ENCODE assay signal across 20 mouse cellular contexts in the genomic region with DNA sequence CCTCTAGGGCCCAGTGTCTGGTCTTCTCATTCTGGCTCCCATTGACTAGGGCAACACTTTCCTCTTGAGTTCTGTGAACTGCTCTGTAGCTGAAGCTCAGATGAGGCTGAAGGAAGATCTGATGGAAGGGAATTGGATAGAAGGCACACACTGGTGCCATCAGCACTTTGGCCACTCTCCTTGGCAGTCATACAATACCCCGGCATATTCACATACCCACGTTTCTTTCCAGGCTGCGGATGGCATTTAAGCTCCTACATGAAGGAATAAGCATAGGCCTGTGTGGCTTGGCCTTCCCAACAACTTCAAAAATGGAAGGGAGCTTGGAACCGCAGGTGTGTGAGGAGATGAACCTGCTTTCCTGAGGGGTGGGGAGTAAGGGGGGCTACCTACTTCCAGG.
"Had no signal": no experiment of that assay in that cellular context is flagged by ENCODE, and none has a peak within 500 bp of the region (broad histone marks: within the 10 kb centered on the region; RNA-seq: fewer than 3 reads in every experiment).

No protein-coding gene starts in this region.

- H3K4me3 ChIP-seq: kidney, embryonic 15.5 days; left cerebral cortex, adult 2 months; limb, embryonic 12.5 days; limb, embryonic 15.5 days; midbrain, embryonic 13.5 days; neural tube, embryonic 12.5 days had no signal

- H3K27ac ChIP-seq: kidney, embryonic 15.5 days; left cerebral cortex, adult 2 months; liver, embryonic 14.5 days; macrophage; midbrain, embryonic 13.5 days; neural tube, embryonic 12.5 days had no signal

- H3K27me3 ChIP-seq: kidney, embryonic 15.5 days; limb, embryonic 12.5 days; limb, embryonic 15.5 days; midbrain, embryonic 13.5 days; neural tube, embryonic 12.5 days had no signal

- DNase-seq: kidney, adult 8-10 months; kidney, postnatal 10 days; kidney, postnatal 36 days; layer of hippocampus, postnatal 36 days; liver, postnatal 0 days; lung, embryonic 14.5 days; retina, postnatal 1 day; right cerebral cortex, postnatal 25 days; thymus, adult 18-20 months; thymus, postnatal 36 days had no signal

- H3K9ac ChIP-seq: kidney, embryonic 15.5 days; limb, embryonic 12.5 days; limb, embryonic 15.5 days; liver, embryonic 14.5 days; liver, postnatal 0 days; lung, embryonic 14.5 days; midbrain, embryonic 13.5 days; neural tube, embryonic 12.5 days had no signal

- H3K36me3 ChIP-seq: kidney, embryonic 15.5 days; limb, embryonic 12.5 days; limb, embryonic 15.5 days; midbrain, embryonic 13.5 days; neural tube, embryonic 12.5 days had no signal

- H3K9me3 ChIP-seq: kidney, embryonic 15.5 days; limb, embryonic 12.5 days; limb, embryonic 15.5 days; midbrain, embryonic 13.5 days; neural tube, embryonic 12.5 days had no signal

- H3K4me2 ChIP-seq: kidney, embryonic 15.5 days; limb, embryonic 12.5 days; liver, embryonic 11.5 days; lung, embryonic 14.5 days; midbrain, embryonic 13.5 days; neural tube, embryonic 12.5 days had no signal

- H3K4me1 ChIP-seq: kidney, embryonic 15.5 days; midbrain, embryonic 13.5 days; neural tube, embryonic 12.5 days had no signal

- ATAC-seq: liver, postnatal 0 days; lung, postnatal 0 days; midbrain, embryonic 13.5 days had no signal
